Mouse (Mus musculus): Measurements from ENCODE around the gene Tgfa. TPM values are rescaled to one million over a fixed set of nuclear protein-coding genes. Genes with fewer than 3 reads are reported as not detected.

Gene Tgfa
- total RNA-seq, 2 experiments from 2014 or later = 0.27 to 0.47 TPM

DNA sequence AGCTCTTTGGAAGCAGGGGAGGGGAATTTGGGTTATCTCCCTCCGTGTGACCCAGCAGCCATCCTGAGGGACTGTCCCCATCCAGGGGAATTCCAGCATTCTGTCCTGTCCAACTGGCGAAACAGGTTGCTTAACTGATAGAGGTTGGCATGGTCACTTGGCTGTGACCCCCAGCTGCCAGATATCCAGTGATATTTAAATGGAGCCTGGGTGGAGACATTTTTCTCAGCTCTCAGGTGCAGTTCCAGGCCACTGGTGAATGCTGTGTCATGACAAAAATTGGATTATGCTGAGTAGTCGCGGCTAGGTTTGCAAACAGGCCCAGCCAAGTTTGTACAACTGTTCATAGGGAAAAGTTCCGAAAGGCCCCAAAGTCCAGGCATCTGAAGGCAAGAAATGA, 12.4 kb upstream of the Tgfa start:
- intact Hi-C loops (cut with DNase I; ENCODE audit: low total_unique reads) = no loop called here
- DNase-seq = no peak

DNA sequence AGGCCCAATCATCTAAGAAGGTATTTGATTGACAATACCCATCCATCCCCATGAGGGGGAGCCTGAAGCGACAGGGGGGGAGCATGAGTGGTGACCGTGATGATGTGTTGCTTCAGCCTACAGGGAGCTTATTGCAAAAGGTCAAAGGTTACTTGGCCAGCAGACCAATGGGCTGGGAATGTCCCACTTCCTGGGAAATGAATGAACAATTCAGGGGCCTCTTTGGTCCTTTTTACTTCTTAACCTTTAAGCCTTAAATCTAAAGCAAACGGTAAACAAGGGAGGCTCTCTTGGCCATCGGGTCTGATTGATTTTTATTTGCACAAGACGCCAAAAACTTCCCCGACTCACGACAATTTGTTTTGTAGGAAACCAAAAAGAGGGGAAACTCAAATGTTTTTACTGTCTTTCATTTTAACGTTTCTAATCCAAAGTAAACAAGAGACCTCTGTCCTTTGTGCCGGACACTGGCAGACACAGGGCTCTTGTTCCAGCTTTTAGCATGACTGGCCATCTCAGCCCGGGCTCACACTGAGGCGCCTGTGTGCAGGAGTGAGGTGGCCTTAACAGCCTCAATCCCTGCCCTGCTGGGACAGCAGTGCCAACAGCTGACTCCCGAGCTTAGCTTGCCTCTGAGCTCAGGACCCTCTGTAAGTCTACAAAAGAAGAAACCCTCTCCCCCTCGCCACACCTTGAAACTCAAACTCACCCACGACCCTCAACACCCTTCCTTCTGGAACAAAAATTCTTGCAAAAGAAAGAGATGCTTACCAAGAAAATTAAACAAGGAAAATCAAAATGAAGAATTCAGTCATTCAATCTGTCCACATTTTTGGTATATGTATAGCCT, 8.7 kb upstream of the Tgfa start:
- intact Hi-C loops (cut with DNase I; ENCODE audit: low total_unique reads) = no loop called here
- DNase-seq = no peak

DNA sequence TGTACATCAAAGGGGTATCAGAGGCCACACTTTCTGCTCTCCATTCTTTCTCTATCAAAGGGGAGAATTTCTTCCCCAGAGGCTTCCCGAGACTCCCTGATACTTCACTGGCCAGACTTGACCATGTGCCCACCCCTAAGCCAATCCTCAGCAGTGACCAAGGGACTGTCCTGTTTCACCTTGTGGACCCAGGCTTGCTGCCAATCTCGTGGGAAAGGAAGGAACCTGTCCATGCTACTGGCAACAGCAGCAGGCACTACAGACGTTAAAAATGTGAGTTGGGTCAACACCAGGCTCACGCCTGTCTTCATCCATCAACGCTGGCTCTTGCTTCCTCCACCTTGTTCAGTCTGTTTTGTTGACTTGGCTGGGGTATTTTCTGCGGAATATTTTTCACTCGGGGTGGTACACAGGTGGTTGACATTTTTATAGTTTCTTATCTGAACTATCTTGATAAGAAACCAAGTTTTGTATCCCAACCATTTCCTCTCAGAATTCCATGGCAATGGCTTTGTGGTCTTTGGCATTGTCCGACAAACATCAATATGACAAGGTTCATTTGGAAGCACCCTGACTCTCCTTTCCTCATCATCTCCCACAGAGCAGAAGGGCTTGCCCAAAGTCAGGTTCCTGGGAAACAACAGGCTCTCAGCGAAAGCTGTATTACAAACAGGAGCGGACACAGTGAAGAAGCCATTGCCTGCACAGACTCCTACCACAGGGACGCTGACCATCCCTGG, 6.1 kb upstream of the Tgfa start:
- intact Hi-C loops (cut with DNase I; ENCODE audit: low total_unique reads) = no loop called here
- no peak for DNase-seq

DNA sequence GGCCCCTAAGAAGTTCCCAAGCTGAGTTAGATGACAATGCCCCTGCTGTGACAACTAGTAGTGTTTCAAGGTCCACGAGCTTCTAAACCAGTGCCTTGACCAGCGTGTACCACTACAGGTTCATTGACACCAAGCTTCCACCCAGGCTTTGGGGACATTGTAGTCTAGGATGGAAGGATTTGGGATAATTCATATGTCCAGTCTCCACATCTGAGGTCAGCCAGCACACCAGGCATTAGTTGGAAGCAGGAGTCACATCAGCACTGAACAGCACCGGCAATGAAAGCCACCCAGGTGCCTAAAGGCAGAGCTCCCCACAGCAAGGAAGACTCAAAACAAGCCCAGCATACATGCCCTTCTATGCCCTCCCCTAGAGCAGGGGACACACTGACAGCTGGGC, 4.4 kb upstream of the Tgfa start:
- intact Hi-C loops (cut with DNase I; ENCODE audit: low total_unique reads) = no loop called here
- DNase-seq = no peak

DNA sequence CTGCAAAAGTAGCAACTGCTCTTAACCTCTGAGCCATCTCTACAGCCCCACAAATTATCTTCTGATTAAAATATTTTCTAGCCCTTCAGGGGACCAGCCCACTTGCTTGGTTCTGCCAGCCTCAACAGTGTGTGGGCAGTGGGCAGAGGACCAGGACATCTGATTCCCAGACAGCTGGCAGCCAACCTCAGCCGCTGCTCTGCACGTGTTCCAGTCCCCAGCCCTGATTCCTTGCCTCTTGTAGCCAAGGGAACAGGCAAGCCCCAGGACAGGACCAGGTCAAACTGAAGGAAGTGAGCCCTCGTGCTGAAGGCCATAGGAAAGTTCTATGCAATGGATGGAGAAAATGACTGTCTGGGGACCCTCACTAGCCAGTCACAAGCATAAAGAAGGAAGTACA, 2.0 kb upstream of the Tgfa start:
- DNase-seq = no peak
- intact Hi-C loops (cut with DNase I; ENCODE audit: low total_unique reads) = no loop called here

DNA sequence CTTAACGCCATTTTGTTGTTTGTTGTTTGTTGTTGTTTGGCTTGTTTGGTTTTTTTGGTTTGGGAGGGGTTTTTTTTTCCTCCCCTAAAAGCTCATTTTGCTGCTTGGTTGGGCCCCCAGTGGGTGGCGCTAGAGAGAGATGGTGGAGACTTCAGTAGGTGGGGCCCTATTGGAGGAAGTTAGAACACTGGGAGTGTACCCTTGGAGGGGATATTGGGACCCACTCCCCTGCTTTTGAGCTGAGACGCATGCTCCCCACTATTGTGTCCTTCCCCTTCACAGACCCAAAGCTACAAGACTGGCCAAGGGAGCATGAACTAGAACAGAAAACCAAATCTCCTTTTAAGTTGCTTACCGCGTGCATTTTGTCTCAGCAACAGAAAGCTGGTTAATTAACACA, 1.1 kb upstream of the Tgfa start:
- intact Hi-C loops (cut with DNase I; ENCODE audit: low total_unique reads) = no loop called here
- peak; percentile 49 for DNase-seq

DNA sequence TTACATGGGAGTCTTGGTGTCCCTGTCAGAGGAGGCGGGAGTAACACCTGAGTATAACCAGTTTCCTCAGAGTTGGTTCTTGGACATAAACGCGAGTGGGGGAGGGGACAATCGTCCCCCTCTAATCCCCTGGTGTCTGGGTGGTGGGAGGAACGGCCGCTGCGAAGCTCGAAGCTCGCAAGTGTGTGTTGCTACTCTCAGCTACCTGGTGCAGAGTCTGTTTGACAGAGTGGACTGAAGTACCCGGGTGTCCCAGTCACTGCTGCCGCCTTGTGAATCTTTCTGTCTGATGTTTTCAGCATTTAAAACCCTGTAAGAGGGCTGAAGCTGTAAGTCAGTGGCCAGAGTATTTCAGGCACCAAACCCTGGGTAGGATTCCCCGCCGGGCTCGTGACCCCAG, 1.0 kb downstream of the Tgfa start:
- intact Hi-C loops (cut with DNase I; ENCODE audit: low total_unique reads) = no loop called here
- no peak for DNase-seq

DNA sequence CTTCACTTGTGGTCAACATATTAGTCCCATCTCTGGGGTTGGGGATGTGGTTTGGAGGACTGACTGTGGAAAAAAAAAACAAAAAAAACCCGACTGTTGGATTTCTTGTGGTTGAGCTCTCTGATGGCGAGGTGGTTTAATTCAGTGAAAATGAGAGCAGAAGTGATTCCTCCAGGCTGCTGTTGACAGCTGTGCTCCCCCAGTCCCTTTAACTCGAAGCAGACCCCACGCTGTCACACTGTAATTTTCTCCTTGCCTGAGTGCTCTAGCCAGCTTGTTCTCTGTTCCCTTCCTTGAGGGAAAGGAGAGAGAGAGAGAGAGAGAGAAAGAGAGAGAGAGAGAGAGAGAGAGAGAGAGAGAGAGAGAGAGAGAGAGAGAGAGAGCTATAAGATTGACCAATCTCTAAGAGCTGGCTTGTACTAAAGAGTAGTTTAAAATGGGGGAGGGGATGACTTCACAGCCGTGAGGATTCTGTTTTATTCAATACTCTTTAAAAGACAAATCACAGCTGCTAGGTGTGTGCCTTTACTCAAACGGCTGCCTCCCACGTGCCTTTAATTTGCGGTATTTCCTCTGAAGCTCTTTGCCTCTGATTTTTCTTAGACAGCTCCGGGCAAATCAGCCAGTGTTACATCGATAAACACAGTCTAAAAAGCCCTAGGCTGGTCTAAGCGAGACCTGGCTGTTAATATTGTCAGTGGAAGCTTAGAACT, 2.3 kb downstream of the Tgfa start:
- intact Hi-C loops (cut with DNase I; ENCODE audit: low total_unique reads) = no loop called here
- no peak for DNase-seq

DNA sequence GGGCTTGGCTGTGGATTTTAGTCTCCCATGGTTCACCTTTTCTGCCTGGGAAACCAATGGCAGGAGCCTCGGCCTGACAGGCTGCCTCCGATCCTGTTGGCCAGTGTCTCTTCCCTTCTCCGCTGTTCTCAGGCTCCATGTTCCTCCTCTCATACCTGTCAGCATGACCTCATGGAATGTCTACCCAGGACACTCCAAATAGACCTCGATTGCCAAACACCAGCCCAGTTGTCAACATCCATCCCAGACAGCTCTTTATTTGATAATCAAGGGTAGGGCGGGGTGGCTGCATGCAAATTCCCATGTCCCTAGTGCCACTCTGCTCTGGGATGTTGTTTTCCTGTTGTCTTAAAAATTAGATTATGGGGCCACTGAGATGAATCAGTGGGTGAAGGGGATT, 5.9 kb downstream of the Tgfa start:
- intact Hi-C loops (cut with DNase I; ENCODE audit: low total_unique reads) = no loop called here
- no peak for DNase-seq

DNA sequence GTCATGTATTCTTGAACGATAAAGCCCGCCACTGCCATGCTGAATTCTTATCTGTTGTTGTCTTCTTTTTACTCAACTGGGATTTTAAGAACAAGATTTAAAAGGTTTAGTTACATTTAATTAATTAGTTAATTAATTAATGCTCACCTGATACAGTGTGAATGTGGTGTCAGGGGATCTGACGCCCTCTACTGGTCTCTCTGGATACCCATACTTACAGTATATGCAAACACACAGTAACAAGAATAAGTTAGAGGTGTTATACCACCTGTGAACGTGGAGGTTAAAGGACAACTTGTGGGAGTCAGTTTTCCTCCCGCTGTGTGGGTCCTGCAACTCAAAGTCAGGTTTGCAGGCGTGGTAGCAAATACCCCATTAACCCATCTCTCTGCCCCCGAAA, 8.1 kb downstream of the Tgfa start:
- no peak for DNase-seq
- intact Hi-C loops (cut with DNase I; ENCODE audit: low total_unique reads) = no loop called here

DNA sequence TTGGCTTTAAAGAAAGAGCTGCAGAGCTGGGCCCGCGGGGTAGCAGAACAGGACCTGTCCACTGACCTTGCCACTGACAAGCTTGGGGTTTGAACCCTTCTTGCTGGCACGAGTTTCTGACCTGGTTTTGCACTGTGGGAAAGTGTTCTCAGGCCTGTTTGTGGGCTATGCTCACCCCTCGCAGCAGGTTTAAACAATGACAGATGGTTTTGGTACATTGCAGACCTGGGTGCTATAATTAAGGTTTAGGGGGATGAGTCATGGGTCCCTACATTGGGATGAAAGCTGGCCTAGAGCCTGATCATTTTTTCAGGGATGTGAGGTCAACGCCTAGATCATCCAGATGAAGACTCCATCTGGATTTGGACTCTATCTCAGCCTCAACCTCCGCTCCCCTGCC, 11.0 kb downstream of the Tgfa start:
- intact Hi-C loops (cut with DNase I; ENCODE audit: low total_unique reads) = no loop called here

DNA sequence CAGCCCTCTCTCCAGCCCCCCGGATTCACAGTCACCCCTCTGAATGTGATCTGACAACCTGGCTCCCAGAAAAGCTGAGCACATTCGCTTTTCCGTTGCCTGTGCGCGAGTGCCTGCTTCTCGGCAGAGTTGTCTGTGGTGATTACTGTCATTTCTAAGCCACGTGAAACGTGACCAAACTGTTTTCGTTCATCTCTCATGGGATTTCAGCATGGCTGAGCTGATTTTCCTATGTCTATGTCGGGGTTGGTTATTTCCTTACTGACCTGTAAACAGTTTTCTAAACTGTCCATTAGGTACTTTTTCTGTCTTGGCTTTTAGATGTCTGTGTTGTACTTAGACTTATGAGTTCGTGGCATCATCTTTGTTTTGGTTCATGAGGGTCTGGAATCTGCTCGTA, 12.0 kb downstream of the Tgfa start:
- DNase-seq = no peak
- intact Hi-C loops (cut with DNase I; ENCODE audit: low total_unique reads) = no loop called here

More for the DNA sequence above, 11.0 kb downstream of the Tgfa start:
- DNase-seq = no peak

DNA sequence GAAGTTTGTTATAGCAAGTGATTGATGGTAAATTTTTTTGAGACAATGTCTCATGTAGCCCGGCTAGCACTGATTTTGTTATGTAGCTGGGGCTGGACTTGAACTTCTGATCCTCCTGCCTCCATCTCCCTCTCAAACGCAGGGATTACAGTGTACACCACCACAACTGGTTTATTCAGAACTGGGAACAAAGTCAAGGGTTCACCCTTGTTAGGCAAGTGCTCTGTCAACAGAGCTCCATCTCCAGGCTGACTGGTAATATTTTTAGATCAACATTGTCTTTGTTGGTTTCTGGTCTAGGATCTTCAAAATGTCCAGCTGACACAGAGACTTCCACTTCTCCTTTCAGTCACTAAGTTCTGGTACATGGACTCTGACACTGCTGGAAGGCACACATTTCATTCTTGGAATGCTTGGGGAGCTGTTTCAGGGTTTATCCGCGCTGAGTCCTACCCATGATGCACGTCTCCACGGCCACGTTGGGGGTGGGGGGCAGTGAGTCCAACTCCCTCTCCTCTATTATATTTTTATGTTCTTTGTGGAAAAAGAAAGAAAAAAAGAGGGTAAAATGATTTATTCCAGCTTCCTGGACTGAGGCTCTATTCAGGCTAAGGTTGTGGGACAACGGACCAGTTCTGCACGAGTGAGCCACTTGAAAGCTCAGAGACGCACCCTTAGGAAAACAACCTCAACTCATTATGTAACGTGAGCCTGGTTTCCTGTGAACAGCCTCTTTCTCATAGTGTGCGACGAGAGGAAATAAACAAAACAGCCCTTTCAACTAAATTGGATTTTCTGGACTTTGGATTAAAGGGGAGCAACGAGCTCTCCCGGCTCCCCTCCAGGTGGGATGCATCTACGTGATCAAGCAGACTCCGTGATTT, 14.4 kb downstream of the Tgfa start:
- intact Hi-C loops (cut with DNase I; ENCODE audit: low total_unique reads) = no loop called here
- no peak for DNase-seq

DNA sequence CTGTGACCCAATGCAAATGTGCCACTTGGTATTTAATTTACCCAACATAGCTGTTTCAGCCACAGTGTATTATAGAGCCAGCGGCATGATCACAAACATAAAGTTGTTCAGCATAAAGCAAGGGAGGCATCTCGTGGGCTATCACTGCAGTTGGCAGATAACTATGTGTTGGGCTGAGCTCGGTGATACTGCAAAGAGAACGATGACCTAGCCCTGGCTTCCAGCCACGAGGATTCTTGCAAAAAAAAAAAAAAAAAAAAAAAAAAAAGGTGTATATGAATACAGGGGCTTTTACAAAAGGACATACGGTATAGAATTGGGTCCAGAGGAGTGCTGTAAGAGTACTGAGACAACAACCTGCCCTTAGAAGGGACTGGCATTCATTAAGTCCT, 15.0 kb downstream of the Tgfa start:
- no peak for DNase-seq
- intact Hi-C loops (cut with DNase I; ENCODE audit: low total_unique reads) = no loop called here

DNA sequence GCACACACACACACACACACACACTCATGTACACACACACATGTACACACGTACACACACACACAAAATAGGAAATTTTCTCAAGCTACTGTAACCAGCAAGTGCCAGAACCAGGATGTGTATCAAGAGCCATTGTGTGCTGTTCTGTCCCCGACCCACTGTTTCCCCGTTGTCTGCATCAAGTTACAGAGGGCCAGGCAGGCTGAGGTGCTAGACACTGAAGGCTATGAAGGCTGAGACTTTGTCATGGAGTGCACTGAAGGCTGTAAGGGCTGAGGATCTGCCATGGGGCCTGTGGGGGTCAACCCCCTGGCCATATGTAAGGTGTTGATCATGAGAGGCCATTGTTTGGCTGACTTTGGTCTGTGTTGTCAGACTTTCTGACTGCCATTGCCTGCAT, 15.6 kb downstream of the Tgfa start:
- DNase-seq = no peak
- intact Hi-C loops (cut with DNase I; ENCODE audit: low total_unique reads) = no loop called here

DNA sequence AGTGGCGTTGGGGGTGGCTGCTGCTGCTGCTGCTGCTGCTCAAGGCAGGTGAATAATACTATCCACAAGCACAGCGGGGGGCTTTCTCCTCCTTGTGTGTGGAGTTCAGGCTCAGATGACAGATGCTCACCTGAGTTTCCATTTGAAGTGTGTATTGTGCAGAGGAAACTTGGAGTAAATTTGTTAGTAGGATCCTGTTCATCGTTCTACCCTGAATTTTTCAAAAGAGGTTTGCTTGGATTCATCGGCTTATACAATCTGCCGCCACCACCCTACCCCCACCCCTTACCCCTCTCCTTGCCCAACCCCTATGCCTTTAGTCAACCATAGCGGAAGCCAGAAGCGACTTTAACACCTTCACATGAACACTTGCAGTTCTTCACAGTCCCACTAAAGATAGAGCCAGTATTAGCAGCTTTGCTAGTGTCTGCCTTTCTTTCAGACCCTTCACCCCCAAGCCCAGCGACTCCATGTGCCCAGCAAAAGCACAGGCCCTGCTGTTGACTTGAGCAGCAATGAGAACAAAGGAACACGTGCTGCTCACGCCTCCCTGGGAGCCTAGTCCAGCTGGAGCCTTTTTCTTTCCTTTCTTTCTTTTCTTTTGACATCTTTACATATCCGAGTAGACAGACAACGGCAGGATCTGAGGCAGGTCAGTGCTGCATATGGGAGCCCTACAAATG, 16.2 kb downstream of the Tgfa start:
- intact Hi-C loops (cut with DNase I; ENCODE audit: low total_unique reads) = no loop called here
- DNase-seq = no peak

DNA sequence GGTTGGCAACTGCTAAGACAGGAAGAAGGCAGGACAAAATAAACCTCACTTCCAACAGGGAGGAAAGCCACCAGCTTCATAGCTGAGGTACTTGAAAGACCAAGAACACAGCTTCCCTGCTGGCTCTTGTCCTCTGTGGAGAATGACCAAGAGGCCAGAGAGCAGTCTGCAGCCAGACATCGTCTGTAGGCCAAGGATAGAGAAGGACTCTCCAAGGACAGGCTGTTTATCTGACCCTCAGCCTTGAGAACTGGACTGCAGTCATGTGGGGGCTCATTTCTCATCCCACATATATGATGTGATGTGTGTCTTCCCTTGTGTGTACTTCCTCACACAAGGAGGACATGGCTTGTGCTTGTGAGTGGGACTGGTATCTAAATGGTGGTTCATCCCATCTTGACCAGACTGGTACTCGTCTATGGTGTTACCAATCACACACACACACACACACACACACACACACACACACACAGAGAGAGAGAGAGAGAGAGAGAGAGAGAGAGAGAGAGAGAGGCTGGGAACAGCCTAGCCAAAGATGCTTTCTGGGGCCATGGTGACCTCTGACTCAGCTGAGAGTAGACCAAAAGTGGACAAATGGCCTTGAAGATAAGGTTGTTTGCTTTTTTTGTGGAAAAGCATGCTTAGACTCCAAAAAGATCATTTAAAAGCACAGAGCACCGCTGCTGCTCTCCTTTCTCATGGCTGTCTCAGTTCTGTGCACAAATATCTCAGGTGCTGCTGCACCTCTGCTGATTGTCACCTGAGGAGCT, 18.0 kb downstream of the Tgfa start:
- DNase-seq = no peak
- intact Hi-C loops (cut with DNase I; ENCODE audit: low total_unique reads) = no loop called here

DNA sequence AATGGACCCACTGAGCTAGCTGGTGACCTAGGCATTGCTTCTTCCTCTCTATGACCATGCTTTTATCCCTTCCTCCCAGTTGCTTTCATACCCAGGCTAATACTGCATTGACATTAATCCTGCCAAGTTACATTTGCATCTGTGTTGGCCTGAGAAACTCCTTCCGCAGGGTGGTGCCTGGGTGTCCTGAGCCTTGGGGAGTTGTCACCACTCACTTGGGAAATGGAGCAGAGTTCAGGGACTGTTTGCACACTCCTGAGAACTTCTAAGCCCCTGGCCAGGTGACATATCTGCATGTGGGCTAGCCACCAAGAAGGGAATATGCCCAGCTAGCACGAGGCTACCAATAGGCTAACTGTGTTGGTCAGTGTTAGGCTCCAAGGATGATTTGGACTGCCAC, 23.0 kb downstream of the Tgfa start:
- no peak for DNase-seq
- intact Hi-C loops (cut with DNase I; ENCODE audit: low total_unique reads) = no loop called here
